Mouse (Mus musculus) hindlimb bud, embryonic 11.5 days (tissue): ENCODE measurements at regions not wholly inside any gene's neighbourhood (a gene's known extent, or its start where the extent isn't known, plus 50 kb on each side); places are given as distances from the start of the nearest gene placed in this dataset.

Source experiments
- DNase-seq: peaks from one replicate; pipeline ENCODE4 v3.0.0-alpha.2; 2012; ENCODE audit warnings: low read depth, low spot score; ENCODE audit errors: extremely low spot score

GRCm38 (mm10) chr2:74354591-74354990 is 224.6 kb downstream of the Lnpk start:
- no peak for DNase-seq

- no peak for DNase-seq
Measured at GRCm38 (mm10) chr2:74349809-74350208, 229.4 kb downstream of the Lnpk start.

GRCm38 (mm10) chr2:74306301-74306700 is 272.9 kb downstream of the Lnpk start:
- DNase-seq, result no peak

GRCm38 (mm10) chr2:74300885-74301451 is 278.3 kb downstream of the Lnpk start:
- DNase-seq, result no peak

- peak; percentile 58 for DNase-seq
Measured at GRCm38 (mm10) chr2:74300366-74300791, 278.9 kb downstream of the Lnpk start.

GRCm38 (mm10) chr2:74292641-74293040 is 286.6 kb downstream of the Lnpk start:
- no peak for DNase-seq

GRCm38 (mm10) chr2:74291416-74292396 is 287.5 kb downstream of the Lnpk start:
- no peak for DNase-seq

- no peak for DNase-seq
Measured at GRCm38 (mm10) chr2:74285624-74286023, 293.6 kb downstream of the Lnpk start.

GRCm38 (mm10) chr2:74264963-74265362 is 314.3 kb downstream of the Lnpk start:
- no peak for DNase-seq

GRCm38 (mm10) chr2:74257034-74257781 is 322.0 kb downstream of the Lnpk start:
- no peak for DNase-seq

GRCm38 (mm10) chr2:74247521-74247920 is 331.7 kb downstream of the Lnpk start:
- DNase-seq, result no peak

GRCm38 (mm10) chr2:74246631-74247030 is 332.6 kb downstream of the Lnpk start:
- DNase-seq, result no peak

- no peak for DNase-seq
Measured at GRCm38 (mm10) chr2:74244203-74244602, 333.1 kb upstream of the Atp5g3 start.

- no peak for DNase-seq
Measured at GRCm38 (mm10) chr2:74243801-74244200, 332.7 kb upstream of the Atp5g3 start.

GRCm38 (mm10) chr2:74239586-74239985 is 328.5 kb upstream of the Atp5g3 start:
- DNase-seq, result peak; percentile 50

- DNase-seq, result no peak
Measured at GRCm38 (mm10) chr2:74217437-74217836, 306.3 kb upstream of the Atp5g3 start.

- no peak for DNase-seq
Measured at GRCm38 (mm10) chr2:74210210-74210609, 299.1 kb upstream of the Atp5g3 start.

GRCm38 (mm10) chr2:74209421-74209917 is 298.3 kb upstream of the Atp5g3 start:
- DNase-seq, result no peak

- no peak for DNase-seq
Measured at GRCm38 (mm10) chr2:74207440-74207839, 296.3 kb upstream of the Atp5g3 start.

- DNase-seq, result no peak
Measured at GRCm38 (mm10) chr2:74202776-74203175, 291.6 kb upstream of the Atp5g3 start.

- DNase-seq, result no peak
Measured at GRCm38 (mm10) chr2:74201608-74202323, 290.6 kb upstream of the Atp5g3 start.
